Mouse (Mus musculus): ENCODE measurements around the gene Dpp6.
"Not testable (repeated sequence)": the region's sequence is repeated elsewhere in the genome, so short reads cannot be mapped to it uniquely, and the experiment has no call there.

Dpp6 gene

DNA sequence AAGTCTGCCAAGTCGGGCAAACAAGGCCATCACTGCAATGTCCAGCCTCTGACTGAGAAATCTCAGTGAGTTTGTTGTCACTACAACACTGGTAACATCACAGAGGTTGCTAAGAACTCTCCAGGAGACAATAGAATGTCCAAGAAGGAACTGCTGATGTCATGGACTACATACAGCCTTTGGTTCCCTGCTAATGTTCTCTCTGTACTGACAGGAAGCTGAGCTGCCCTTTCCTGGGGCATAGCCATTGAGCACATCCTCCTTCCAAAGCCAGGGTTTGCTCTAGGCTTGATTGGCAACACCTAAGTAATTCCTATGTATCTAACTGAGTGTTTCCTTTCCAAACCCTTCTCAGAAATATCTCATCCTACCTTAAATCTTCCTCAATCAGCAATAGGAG lies 684.3 kb downstream of the Dpp6 start, which contains the start of gene Speer4b:
TSS of gene Speer4b (minus strand) at position 101 of the 400 bp plus-strand sequence.
- DNase-seq (ENCODE audit: low spot score), result not testable (repeated sequence)

DNA sequence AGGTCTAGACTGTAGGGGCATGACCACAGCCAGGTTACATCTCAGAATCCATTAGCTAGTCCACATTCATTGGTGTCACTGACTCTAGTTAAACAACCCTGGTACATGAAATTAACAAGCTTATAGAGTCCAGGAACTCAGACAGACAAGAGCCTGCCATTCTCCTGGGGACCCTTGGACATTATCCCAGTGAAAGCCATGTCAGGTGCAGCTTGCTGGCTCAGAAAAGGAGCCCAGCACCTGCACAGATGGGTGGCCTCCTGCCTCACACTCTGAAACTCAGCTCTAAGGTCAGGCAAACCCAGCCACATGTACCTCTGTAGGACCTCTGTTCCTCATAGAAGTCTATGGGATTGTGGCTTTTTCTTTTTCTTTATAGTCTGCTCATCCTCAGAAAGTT lies 701.7 kb downstream of the Dpp6 start:
- no peak for DNase-seq (ENCODE audit: low spot score)

DNA sequence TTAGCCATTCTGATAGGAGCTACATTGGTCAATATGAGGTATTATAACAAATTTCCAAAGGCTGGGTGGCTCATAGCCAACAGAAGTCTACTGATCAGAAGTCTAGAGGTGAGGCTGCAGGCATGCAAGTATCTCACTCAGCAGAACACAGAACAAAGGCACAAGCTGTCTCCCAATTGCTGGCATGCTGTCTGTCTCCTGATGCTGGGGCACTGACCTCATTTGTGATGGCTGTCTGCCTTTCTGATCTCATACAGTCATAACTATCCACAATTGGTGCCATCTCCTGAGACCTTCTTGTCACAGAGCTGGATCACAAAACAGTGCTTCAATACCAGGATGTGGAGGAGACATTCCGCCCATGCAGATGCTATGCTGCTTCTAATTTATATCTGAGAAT lies 709.9 kb downstream of the Dpp6 start:
- DNase-seq (ENCODE audit: low spot score), result no peak

DNA sequence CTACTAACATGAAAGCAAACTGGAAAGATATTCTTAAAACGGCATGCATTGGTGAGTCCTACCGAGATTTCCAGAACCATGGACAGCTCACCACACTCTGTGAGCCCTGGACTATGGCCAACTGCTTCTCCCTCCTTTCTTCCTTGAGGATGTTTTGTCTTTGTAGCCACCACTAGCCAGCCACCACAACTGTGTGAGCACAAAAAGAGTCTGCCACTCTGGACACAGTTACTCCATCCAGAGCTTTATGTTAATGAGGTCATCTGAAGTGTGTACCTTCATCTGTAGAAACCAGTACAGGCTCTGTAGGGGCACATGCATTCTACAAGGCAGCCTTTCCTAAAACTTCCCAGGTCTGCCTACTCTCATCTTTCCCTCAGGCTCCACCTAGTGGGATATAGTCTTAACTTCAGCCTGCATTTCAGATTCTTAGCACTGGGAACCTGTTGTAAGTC lies 727.8 kb downstream of the Dpp6 start:
- DNase-seq (ENCODE audit: low spot score), result no peak

DNA sequence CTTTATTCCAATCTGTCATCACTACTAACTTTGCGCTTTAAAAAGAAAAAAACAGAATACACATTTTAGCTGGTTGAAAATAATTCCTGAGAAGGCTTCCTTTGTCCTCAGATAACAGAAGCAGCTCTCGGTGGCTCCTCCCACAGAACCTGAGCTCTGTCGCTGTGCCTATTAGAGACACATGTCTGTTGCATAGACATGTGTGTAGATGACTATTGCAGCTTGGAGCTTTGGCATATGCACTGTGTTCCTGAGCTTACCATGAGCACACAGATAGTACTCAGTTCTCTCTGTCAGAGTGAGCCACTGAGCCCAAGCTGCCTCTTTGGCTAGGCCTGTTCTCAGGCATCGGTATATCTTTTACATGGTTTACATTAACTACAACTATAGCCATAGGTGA lies 732.3 kb downstream of the Dpp6 start:
- no peak for DNase-seq (ENCODE audit: low spot score)

DNA sequence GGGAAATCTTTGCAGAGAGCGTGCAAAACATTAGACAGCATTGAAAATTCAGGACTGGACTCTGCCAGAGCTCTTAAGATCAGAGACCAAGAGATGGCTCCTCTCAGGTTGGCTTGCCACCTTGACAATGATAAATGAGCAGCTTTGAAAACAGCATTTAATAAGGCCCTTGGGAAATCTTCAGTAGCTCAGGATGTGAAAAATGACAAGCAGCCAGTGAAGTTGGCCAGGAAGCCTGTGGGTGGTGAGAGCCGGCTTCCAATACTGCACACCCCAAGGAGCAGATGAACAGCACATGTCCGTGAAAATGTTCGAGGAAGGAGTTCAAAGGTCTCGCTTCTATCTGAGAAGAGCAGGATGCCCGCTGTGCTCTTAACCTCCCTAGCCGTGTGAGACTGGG lies 748.7 kb downstream of the Dpp6 start:
- DNase-seq (ENCODE audit: low spot score), result no peak

DNA sequence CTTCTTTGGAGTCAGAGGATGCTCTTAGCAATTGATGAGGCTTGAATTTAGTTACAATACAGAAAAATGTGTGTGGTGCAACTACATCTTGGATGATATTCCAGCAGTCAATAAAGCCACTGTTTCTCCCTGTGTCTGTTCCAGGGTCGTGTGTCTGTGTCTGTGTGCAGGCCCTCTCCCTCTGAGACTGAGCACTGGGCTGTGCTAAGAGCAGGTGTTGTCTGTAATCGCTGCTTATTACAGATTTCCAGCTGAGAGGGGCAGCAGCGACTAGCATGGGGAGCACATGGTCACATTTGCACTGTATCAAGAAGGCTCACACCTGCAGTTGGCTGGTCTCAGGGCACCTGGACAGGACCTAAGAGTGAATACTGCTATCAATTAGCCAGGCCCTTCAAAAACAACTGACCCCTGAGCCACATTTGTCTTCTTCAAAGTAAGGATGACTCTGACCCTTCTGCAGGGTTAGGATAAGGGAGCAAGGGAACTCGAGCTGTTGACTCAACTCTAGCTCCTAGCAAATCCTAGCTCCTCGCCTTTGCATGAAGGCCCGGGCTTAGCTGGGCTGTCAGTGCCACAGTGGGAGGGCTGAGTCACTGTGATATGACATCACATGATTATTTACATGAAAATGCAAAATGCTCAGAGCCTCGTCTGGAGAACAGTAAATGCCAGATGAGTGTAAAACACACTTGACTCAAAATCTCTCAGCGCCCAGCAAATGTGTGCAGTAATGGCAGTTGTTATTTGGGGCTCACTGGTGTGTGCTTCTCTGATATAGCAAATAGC lies 771.2 kb downstream of the Dpp6 start:
- no peak for DNase-seq (ENCODE audit: low spot score)

DNA sequence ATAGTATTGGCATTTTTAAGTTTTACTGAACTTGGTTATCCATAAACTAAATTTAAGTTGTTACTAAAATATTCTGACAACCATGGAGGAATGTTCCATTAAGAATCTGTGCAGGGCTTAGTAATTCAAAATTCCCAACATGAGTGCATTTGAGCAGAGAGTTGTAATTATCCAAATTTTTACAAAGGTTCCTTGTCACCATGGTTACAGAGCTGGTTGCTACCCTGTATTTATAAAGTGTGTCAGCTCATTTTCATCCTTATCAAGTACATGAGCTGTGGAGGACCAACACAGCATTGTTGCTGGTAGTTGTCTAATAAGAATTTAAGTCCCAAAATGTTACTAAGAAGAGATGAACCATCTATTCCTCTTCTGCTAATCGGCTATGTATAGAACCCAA lies 787.1 kb downstream of the Dpp6 start:
- DNase-seq (ENCODE audit: low spot score), result no peak

DNA sequence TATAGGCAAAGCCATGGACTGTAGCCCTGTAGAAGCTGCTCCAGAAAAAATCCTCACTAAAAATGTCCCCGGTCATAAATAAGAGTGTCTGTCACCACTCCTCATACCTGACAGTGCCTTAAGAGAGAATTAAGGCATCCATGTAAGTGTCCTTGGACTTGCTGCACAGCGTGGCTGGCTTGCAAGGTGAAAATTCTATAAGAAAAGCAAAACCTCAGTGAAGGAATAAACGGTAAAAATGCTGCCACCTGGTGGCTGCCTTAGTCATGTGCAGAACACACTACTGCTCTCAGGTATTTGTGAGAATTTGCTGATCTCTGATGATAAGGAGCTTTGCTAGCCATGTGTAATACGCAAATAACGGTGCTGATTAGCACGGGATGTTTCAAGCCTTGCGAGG lies 798.8 kb downstream of the Dpp6 start:
- DNase-seq (ENCODE audit: low spot score), result no peak

DNA sequence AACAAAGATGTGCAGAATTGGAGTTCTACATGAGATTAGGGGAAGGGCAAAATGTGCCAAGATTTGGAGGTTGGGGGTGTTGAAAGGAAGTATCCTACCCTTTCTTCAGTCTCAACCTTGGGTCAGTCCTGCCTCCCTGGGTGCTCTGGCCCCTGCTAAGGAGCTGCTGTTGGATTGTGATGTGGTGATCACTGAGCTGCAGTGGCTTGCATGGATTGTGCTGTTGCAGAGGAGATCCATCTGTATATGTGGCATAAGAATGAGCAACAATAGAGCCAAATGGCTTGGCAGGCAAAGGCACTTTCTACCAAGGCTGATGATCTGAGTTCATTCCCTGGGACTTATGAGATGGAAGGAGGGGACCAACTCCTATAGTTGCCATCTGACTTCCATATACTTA lies 804.8 kb downstream of the Dpp6 start:
- DNase-seq (ENCODE audit: low spot score), result no peak

DNA sequence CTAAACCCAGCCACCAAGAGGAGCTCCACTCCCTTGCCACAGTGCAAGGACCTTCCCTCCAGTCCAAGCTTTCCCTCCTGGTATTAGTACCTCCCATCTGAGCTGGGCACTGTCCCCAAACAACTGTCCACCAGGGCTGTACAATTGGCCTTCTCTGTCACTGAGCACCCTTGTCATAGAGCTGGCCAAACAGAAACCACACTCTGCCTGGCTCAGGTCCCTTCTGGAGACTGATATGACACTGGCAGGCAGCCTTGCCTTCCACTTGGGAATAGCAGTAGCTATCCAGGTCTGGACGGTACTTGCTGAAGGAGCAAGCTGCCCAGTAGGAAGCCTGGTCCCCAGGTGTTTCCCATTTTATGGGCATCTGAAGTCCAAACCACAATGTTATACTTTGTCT lies 806.9 kb downstream of the Dpp6 start:
- no peak for DNase-seq (ENCODE audit: low spot score)

DNA sequence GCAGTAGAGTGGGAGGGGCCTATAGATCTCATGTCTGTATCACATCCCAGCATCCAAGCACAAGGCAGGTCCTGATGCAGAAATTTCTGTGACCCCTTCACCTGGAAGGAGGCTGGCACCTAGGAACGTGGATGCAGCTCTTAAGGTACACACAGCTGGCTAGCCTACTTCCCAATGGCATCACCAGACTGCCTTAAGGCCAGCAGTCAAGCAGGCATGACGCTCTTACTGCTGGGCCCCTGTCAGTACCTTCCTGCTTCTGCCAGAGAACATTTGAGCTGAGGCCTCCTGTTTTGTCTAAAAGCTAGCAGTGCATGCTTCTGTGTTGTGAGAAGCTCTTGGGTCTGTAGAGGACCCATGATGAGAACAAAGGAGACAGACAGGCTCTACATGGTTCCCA lies 815.1 kb downstream of the Dpp6 start:
- no peak for DNase-seq (ENCODE audit: low spot score)

DNA sequence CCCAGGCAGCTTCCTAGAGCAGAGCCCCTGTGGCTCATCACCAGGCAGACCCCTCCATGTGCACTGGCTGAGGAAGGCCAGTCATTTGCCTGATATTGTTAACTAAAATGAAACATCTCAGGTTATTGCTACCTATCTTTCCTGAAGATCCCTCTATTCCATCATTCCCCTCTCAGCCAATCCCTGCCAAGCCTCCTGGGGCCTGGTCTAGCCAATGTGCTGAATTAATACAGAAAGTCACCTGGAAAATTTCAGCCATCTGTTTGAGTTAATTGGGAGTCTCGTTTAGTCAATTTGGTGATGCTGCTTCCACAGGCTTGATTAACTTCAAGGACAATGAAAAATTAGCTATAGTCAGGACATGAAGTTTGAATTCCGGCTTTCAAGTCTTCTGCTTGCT lies 818.9 kb downstream of the Dpp6 start:
- DNase-seq (ENCODE audit: low spot score), result no peak

DNA sequence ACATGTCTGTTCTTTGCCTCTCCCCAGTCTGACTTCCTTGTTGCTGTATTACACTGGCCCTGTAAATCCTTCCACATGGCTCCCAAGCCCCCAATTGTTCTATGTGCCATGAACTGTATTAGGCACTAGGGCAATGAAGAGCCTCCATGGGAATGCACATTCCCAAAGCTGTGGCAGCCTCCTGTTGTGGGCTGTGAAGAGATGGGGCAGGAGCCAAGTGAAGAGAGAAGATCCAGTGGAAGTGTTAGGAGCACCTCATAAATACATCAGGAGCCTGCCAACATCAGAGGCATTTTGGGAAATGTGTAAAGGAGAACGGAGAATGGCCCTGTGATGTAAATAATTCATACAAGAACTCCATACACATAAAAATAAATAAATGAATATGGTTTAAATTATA lies 824.9 kb downstream of the Dpp6 start:
- no peak for DNase-seq (ENCODE audit: low spot score)

DNA sequence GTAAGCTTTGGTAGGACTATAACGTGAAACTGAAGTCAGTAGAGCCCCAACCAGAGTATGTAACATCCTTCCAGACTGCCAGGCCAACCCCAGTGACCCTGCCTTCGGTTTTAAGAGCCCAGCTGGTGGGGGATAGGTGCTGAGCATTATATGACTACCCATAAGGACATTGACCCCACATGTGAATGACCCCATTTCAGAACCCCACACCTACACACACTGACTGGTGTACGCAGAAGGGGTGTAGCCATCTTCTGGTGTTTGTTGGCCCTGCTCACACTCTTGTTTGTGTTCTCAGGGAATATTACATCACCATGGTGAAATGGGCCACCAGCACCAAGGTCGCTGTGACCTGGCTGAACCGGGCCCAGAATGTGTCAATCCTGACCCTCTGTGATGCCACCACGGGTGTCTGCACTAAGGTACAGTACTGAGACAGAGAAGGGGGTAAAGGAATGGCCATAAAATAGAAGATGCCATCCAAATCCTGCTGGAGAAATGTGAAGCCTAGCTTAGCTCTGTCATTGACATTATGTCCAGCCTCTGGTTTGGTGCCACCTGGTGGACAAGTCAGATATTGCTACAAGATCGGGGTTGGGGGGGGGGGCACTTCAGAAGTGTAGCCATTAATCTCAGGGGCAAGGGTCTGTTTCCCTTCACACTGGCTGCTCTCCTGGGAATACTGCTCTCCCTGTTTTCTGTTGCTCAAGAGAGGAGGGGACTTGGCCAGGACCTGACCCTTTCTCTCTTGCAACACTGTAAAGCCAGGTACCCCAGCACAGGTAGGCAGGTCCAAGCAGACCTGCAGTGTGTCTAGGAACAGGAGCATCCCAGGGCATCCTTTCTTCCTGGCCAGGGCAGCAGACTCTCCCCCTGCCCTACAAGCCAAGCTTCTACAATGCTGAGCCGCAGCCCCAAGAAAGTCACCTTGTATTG lies 835.1 kb downstream of the Dpp6 start:
- no peak for DNase-seq (ENCODE audit: low spot score)

DNA sequence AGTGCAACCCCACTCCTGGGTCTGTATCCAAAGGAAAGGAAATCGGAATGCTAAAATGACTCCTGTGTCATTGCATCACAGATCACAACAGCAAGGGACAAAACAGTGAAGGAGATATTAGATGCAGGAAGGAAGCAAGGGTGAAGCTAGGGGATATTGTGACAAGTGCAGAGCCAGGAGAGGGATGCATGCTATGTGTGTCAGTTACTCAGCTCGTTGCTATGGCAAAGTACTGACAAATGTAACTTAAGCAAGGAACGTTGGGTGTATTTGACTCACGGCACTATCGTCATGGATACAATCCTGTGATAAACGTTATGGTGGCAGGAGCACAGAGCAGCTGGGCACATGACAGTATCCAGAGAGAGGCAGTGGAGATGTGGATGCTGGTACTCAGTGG lies 839.1 kb downstream of the Dpp6 start:
- DNase-seq (ENCODE audit: low spot score), result no peak

DNA sequence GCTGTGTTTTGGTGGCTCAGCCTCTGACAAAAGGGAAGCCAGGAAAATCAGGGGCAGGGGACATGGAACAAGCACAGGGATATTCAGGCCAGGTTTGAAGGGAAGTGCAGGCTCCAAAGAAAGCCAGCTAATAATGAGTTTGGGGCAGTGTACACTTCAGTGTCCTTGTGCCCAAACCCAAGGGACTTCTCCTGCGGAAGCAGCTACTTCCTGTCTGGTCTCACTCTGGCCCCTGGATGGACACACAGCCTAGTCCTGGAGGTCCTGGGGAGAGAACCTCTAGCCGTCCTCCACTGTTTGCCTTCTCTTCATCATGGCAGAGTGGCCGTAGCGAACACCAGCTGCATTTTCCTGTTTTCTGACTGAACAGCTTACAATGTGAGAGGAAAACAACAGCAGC lies 840.7 kb downstream of the Dpp6 start:
- no peak for DNase-seq (ENCODE audit: low spot score)

DNA sequence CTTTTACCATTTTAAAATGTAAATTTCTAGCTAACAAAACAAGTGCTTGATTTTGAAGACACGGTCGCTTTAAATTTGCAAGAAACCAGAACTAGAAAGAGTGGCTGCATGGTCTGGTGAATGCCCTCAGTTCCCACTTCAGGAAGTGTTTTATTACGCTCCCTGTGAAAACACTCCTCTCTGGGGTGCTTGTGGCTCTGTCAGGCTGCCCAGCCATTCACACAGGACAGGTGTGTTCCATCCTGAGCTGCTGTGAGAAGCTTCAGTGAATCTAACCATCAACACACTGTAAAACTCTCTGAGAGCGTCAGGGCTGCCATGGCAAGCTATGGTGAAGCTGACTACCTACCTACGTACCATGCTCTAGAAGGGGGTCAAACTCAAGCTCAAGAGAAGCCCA lies 841.2 kb downstream of the Dpp6 start:
- DNase-seq (ENCODE audit: low spot score), result no peak

DNA sequence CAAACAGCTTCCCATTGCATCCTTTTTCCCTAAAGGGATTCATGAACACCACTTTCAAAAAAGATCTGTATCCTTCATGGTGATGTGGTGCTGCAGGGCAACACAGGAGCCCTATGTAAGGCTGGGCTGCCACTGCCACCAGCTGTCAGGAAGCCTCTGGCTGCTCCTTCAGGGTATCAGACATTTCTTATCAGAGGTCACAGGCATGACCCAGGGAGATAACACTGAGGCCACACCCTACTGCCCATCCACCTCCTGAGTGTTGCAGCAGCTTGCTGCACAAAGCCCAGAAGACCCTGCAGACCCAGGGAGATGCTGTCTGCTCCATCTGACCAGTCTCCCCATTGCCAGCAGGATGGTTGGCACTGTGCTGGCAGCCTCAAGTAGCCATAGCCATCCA lies 841.6 kb downstream of the Dpp6 start:
- DNase-seq (ENCODE audit: low spot score), result no peak

DNA sequence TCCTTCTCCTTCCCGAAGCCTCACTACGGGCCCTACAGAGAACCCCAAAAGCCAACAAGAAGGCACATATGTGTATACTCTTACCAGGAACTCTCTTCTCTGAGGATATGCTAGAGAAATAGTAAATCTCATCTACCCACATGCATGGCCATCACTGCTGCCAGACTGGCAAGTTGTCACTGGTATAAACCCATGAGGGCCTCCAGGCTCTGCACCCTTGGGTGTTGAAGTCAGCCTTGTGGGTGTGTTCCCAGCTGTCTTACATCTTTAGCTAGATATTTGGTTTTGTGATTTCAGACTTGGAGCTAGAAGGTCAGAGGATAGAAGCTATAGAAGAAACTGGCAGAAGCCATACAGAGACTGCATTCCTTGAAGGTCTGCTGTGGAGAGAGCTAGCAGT lies 842.0 kb downstream of the Dpp6 start:
- DNase-seq (ENCODE audit: low spot score), result no peak

DNA sequence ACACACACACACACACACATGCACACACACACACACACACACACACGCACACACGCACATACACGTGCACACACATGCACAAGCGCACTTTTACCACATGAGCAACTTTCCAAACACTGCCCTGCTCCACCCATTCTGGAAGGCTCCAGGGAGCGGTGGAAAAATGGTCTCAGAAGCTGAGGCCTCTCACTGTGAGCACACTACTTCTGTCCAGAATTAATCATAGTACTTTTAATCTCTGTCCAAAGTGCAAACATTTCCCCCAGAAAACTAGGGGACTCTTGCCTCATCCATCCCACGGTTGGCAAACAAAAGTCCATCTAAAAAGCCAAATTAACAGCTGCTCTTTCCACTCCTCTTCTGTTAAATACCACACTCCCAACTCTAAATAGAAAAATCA lies 842.8 kb downstream of the Dpp6 start:
- DNase-seq (ENCODE audit: low spot score), result no peak

DNA sequence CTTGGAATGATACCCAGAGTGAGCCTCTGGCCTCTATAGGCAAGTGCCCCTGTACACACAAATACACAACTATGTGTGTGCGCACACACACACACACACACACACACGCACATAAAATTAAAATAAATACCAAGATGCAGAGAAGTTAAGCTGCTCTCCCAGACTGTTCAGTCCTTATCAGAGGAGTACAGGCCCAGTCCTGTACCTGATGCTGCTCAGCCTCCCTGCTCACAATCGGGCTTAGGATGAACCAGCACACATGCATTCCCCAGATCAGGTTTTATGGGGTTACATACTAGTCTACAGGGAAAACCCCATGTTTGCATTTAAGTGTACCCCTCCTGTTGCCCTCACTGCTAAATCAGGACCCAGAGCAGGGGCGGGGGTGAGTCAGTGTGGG lies 847.1 kb downstream of the Dpp6 start:
- no peak for DNase-seq (ENCODE audit: low spot score)

DNA sequence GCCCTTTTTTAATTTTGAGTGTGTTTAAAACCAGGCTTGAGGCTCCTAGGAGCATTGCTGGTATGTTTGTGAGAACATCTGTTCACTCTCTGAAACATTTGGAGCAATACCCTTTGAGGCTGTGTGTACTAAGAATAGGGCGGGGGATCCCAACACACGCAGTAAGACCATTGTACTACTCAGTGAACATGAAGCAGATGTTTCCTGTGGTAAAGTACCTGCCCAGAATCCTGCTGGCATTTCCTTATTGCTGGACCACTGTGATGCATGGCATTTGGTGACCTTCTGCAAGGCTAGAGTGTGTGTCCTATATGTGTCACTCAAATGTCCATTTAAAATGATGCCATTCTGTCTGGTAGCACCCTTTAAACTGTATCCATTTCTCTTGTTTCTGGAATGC lies 854.5 kb downstream of the Dpp6 start:
- DNase-seq (ENCODE audit: low spot score), result no peak
